Mouse (Mus musculus) ES-Bruce4 (cell line): ENCODE results near the gene Elf2.

Experiments used
- CTCF ChIP-seq: IDR thresholded peaks from one replicate; pipeline ENCODE4 v1.8.1; 2011; ENCODE audit warnings: low read depth, low read length
- EP300 ChIP-seq: IDR thresholded peaks from 2 replicates; pipeline ENCODE4 v1.6.1; 2011; ENCODE audit warnings: low read depth, low read length; ENCODE audit not compliant: insufficient read depth
- POLR2A ChIP-seq: IDR thresholded peaks from one replicate; pipeline ENCODE4 v1.8.1; 2011; ENCODE audit warnings: low read length; ENCODE audit not compliant: insufficient read depth

GRCm38 (mm10) chr3:51380660-51381014, 40.2 kb upstream of the Elf2 start:
- TF ChIP-seq CTCF (no peak), POLR2A (no peak), EP300 (no peak)
